Mouse (Mus musculus) midbrain, embryonic 13.5 days (tissue): Measurements from ENCODE around the gene Peli1. TPM values are rescaled to one million over a fixed set of nuclear protein-coding genes. Genes with fewer than 3 reads are reported as not detected.

Experiments
- ATAC-seq: fragments of 200-750 bp; cut with Nextera tagmentation; 2 replicates; pipeline ENCODE4 v1.8.0; 2017; ENCODE audit warnings: mild to moderate bottlenecking, moderate TSS enrichment, moderate library complexity
- H3K27ac ChIP-seq: fragments of 300-500 bp; sonication (generic); 2 replicates; pipeline ENCODE4 v1.5.1; 2015; ENCODE audit warnings: inconsistent platforms, mild to moderate bottlenecking, moderate library complexity
- H3K27me3 ChIP-seq: fragments of 300-500 bp; sonication (generic); 2 replicates; pipeline ENCODE4 v1.6.1; 2015; ENCODE audit warnings: mild to moderate bottlenecking, inconsistent platforms
- H3K36me3 ChIP-seq: fragments of 300-500 bp; sonication (generic); 2 replicates; pipeline ENCODE4 v1.6.1; 2015; ENCODE audit warnings: mild to moderate bottlenecking, inconsistent platforms
- H3K4me1 ChIP-seq: fragments of 300-500 bp; sonication (generic); replicated peaks from 2 replicates; pipeline ENCODE4 v1.6.1; 2015; ENCODE audit warnings: inconsistent platforms
- H3K4me2 ChIP-seq: fragments of 300-500 bp; sonication (generic); replicated peaks from 2 replicates; pipeline ENCODE4 v1.6.1; 2015; ENCODE audit warnings: moderate library complexity, mild to moderate bottlenecking, inconsistent platforms
- H3K4me3 ChIP-seq: fragments of 300-500 bp; sonication (generic); replicated peaks from 2 replicates; pipeline ENCODE4 v1.5.1; 2015; ENCODE audit warnings: mild to moderate bottlenecking, inconsistent platforms
- H3K9ac ChIP-seq: fragments of 300-500 bp; sonication (generic); replicated peaks from 2 replicates; pipeline ENCODE4 v1.6.1; 2015; ENCODE audit warnings: mild to moderate bottlenecking, inconsistent platforms
- H3K9me3 ChIP-seq: fragments of 300-500 bp; sonication (generic); 2 replicates; pipeline ENCODE4 v1.6.1; 2016; ENCODE audit warnings: mild to moderate bottlenecking, inconsistent platforms
- WGBS: fragments of 180-500 bp; shearing (Covaris S2); methylation state at CpG from one replicate; pipeline ENCODE4 v1.1.7; 2015; 5-methylcytosine and 5-hydroxymethylcytosine counted together
- polyA plus RNA-seq: library from polyadenylated mRNA; unstranded; fragments of >200 nt; fragmentation: Nextera tagmentation; extraction: Ambion mirVana; gene quantifications from 2 replicates; pipeline ENCODE4 v1.2.1, GENCODE M21; 2015

Peli1 gene
- polyA plus RNA-seq, result 92.6 and 102 TPM in 2 replicates

DNA sequence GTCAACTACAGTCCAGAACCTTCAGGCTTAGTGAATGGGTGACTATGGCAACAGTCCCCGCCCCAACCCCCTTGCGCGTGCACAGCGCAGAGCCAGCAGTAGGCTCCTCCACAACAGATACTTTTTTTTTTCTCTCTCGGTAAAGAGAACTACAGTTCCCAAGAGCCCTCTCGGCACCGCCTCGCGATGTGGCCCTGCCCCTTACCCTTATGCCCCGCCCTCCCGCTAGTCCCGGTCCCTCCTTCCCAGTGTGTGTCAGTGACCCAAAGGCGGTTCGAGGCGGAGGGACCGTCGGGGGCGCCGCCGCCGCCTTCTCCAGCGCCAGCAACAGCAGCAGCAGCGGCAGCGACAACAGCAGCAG is at the start of gene Peli1:
Gene Peli1 (plus strand): TSS at position 225 of the 361 bp plus-strand sequence.
- peak; percentile 99 for ATAC-seq

DNA sequence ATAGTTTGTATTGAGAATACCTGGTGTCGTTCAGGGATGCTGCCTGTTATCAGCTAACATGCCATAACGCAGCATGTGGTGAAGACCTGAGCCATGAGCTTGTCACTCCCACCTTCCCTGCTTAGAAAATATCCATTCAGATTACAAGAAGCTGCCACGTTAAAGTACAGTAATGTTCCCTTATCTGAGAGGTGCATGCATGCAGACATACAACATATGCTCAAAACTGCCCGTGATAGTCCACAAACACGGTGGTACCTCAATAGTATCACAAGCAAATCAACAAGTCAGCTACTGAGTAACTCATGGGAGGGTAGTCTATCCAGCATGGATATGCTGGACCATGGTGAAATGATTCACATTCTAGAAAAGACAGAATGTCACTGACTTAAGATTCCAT is 48.5 kb upstream of the Peli1 start:
- no peaks in the 10 kb centered on the region for H3K36me3 ChIP-seq
- no peaks in the 10 kb centered on the region for H3K9me3 ChIP-seq
- no peak overlapping the region for H3K27ac ChIP-seq
- no peak for ATAC-seq
- peaks cover 3% of the 10 kb centered on the region; the same call in 1 of the 2 replicates for H3K27me3 ChIP-seq
- no peak overlapping the region for H3K9ac ChIP-seq
- no peak overlapping the region for H3K4me3 ChIP-seq
- WGBS, result 96% methylated on average over 5 of the region's 5 CpGs
- H3K4me1 ChIP-seq, result no peaks in the 10 kb centered on the region
- no peak overlapping the region for H3K4me2 ChIP-seq

More for the DNA sequence above, at the start of gene Peli1:
- H3K27me3 ChIP-seq, result no peaks in the 10 kb centered on the region
- H3K9ac ChIP-seq, result peak within 1 kb of the TSS; percentile 99
- H3K36me3 ChIP-seq, result no peaks in the 10 kb centered on the region
- peaks cover 21% of the 10 kb centered on the region for H3K4me1 ChIP-seq
- no peaks in the 10 kb centered on the region for H3K9me3 ChIP-seq
- 1% methylated on average over 24 of the region's 24 CpGs for WGBS
- H3K27ac ChIP-seq, result peak within 1 kb of the TSS; percentile 100
- peak within 1 kb of the TSS; percentile 90 for H3K4me3 ChIP-seq
- peak within 1 kb of the TSS; percentile 72 for H3K4me2 ChIP-seq

DNA sequence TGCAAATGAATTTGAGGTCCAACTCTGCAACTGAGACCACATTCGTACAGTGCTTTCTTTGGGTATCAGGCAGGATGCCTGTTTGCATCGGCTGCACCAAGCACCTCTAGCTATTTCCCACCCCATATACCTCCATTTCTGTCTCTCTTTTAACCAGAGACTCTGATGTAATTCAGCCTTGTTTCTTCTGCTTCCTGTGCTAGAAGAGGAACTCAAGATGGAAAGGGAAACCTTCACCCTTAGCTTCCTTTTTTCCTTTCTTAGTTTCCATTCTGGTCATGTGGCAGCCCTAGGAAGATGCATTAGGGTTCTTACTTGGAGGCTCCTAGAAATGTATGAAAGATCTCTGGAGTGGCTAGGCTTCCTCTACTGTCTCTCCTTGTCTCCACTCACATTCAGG is 44.9 kb upstream of the Peli1 start:
- WGBS, result 93% methylated on average over 2 of the region's 2 CpGs

DNA sequence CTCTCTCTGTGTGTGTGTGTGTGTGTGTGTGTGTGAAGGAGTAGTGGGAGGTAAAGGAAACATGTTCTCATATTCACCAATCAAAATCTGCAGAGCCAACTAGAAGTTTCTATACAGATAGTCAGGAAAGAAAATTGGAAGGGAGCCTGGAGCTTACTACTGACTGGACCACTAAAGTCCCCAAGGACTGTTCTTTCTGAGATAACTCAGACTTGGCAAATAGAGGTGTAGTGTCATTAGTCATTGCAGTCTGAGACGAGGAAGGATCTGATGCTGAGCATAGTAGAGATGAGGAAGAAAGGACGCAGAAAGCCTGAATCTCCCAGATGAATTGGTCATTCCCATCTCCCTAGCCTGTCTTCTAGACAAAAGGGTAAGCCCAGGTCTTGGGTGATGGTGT is 43.2 kb upstream of the Peli1 start:
- Histone ChIP-seq H3K36me3 (no peaks in the 10 kb centered on the region), H3K27me3 (0 out of 2 replicates have a peak, but pooled peaks cover 3% of the 10 kb centered on the region), H3K4me2 (no peak overlapping the region), H3K4me3 (no peak overlapping the region), H3K9me3 (no peaks in the 10 kb centered on the region), H3K9ac (no peak overlapping the region), H3K27ac (no peak overlapping the region), H3K4me1 (no peaks in the 10 kb centered on the region)
- 88% methylated on average over 2 of the region's 2 CpGs for WGBS
- ATAC-seq, result no peak

More for the DNA sequence above, 44.9 kb upstream of the Peli1 start:
- Histone ChIP-seq H3K27ac (no peak overlapping the region), H3K36me3 (no peaks in the 10 kb centered on the region), H3K4me1 (no peaks in the 10 kb centered on the region), H3K9me3 (no peaks in the 10 kb centered on the region), H3K9ac (no peak overlapping the region), H3K4me2 (no peak overlapping the region), H3K27me3 (0 out of 2 replicates have a peak, but pooled peaks cover 3% of the 10 kb centered on the region), H3K4me3 (no peak overlapping the region)
- ATAC-seq, result no peak

DNA sequence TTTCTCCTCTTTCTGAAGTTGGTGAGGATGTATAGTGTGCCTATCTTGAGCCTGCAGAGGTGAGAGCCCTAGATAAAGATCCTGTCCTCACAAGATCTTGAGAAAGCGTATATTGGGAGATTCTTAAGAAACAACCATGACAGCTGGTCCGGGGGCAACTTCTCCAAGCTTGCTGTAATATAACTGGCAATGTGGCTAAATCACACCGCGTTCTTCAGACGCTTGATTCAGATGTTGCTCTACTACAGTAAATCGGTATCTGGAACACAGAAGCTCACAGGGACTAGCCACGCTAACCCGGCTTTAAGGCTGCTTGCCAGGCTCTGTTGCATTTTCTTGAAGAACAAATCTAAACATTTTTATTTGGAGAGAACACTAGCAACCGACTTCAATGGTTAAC is 39.4 kb upstream of the Peli1 start:
- no peak overlapping the region for H3K4me3 ChIP-seq
- 81% methylated on average over 9 of the region's 9 CpGs for WGBS
- no peak overlapping the region for H3K9ac ChIP-seq
- no peaks in the 10 kb centered on the region for H3K36me3 ChIP-seq
- H3K4me2 ChIP-seq, result no peak overlapping the region
- H3K27me3 ChIP-seq, result no peaks in the 10 kb centered on the region
- ATAC-seq, result no peak
- no peaks in the 10 kb centered on the region for H3K9me3 ChIP-seq
- H3K27ac ChIP-seq, result no peak overlapping the region
- H3K4me1 ChIP-seq, result no peaks in the 10 kb centered on the region

DNA sequence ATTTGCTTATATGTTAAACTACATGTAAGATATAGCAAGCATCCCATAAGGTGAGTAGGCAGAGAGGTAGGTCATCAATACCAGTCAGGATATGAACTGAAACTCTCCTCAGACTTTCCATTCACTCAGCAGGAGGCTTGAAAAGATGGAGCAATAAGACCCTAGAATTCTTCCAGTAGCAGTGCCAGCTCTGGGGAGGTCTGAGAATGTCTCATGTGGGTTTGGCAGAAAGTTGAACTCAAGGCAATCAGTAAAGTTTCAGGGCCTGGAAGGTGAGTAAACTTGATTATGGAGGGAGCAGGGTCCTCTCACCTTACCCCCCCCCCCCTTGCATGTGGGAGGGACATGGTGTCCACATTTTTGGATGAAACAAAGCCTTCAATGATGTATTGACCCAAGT is 36.5 kb upstream of the Peli1 start:
- H3K4me1 ChIP-seq, result no peaks in the 10 kb centered on the region
- ATAC-seq, result no peak
- no peak overlapping the region for H3K9ac ChIP-seq
- H3K9me3 ChIP-seq, result no peaks in the 10 kb centered on the region
- H3K27ac ChIP-seq, result no peak overlapping the region
- H3K4me3 ChIP-seq, result no peak overlapping the region
- H3K4me2 ChIP-seq, result no peak overlapping the region
- no peaks in the 10 kb centered on the region for H3K36me3 ChIP-seq
- H3K27me3 ChIP-seq, result no peaks in the 10 kb centered on the region

DNA sequence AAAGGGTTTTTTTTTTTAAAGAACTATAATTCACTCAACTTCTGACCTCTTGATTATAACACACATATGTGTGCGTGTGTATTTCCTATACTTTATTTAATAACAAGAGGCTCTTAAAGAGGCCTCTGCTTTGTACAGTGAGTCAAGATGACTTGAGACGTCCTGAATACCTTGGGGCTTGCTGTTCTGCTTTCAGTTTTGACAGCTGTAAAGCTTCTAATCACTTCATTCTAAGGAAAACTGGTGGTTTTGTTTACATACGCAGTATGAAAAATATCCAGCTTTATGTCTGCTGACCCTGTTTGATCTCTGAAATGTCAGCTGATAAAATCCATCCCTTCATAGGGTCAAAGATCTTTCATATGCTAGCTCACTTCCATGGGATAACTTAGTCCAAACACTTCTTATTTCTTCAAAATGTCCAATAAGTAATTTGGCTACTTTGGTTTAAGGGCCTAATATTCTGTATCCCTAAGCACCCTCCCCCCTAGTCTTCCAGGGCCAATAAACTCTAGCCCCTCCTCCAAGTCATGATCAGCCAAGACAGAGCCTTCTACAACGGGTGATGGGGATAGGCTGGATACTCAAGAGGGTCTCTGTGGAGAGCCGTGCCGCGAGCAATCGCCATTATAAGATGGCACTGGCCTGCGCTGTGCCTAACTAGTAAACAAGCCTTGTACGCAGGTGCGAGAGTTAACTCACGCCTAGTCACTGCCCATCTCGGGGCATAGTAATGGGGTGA is 34.8 kb upstream of the Peli1 start:
- Histone ChIP-seq H3K4me3 (no peak overlapping the region), H3K4me2 (no peak overlapping the region), H3K9ac (no peak overlapping the region), H3K27me3 (no peaks in the 10 kb centered on the region), H3K4me1 (peaks cover 7% of the 10 kb centered on the region), H3K9me3 (no peaks in the 10 kb centered on the region), H3K36me3 (no peaks in the 10 kb centered on the region), H3K27ac (no peak overlapping the region)
- ATAC-seq, result no peak
- 92% methylated on average over 13 of the region's 13 CpGs for WGBS

DNA sequence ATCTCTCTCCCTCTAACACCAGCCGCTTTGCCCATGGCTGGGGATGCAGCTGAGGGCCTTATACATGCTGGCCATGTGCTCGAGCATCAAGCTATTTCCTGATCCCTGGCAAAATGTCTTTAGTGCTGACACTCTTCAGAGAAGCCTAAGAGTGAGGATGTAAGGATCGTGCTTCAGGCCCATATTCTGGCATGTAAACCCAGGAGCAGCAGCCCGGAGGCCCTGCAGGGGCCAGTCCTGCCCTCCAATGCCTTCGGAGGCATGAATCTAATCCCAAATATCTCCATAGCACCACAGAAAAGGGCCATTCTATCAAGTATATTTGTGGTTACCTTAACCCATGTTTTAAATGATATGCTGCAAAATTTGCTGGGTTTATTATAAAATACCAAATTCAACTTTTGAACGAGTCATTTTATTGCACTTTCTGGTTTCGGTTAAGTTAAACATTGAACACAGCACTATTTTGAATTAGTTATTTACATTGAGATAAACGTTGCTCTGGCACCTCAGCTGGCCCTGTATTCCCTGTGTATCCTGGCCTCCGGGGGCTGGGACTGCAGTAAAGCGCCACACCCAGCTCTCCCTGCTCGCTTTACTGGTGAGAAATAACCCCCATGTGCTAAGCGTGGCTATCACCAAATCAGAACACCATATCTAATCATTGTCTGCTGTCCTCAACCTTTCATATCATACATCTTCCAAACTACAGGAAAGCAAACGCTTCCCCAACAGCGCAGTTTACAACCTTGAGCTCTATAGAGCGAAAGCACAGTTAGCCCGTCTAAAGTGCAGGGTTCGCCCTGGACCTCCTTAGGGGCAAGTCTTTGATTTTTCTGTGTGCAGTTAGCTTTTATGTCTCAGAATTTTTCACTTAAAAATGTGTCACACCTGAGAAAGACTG is 33.3 kb upstream of the Peli1 start:
- no peaks in the 10 kb centered on the region for H3K9me3 ChIP-seq
- WGBS, result 87% methylated on average over 17 of the region's 17 CpGs
- H3K9ac ChIP-seq, result no peak overlapping the region
- H3K4me1 ChIP-seq, result peaks cover 7% of the 10 kb centered on the region
- H3K36me3 ChIP-seq, result no peaks in the 10 kb centered on the region
- ATAC-seq, result no peak
- no peak overlapping the region for H3K4me2 ChIP-seq
- H3K4me3 ChIP-seq, result no peak overlapping the region
- H3K27ac ChIP-seq, result no peak overlapping the region
- no peaks in the 10 kb centered on the region for H3K27me3 ChIP-seq

DNA sequence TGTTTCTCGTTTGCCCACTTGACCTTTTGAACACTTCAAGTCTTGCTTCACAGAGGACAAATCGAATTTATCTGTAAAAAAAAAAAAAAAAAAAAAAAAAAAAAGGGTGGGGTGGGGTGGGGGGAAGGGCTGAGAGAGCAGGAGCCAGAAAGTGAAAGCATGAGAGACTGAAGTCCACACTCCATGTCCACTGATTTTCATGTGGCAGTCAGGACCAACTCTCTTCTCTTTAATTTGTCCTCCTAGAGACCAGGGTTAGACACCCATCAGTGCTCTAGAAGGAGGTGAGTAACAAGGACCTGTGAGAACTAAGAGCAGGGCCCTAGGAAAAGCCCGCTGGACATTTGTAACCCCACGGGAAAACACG is 32.7 kb upstream of the Peli1 start:
- no peak for ATAC-seq
- Histone ChIP-seq H3K4me2 (no peak overlapping the region), H3K9ac (no peak overlapping the region), H3K9me3 (no peaks in the 10 kb centered on the region), H3K36me3 (no peaks in the 10 kb centered on the region), H3K4me3 (no peak overlapping the region), H3K27me3 (no peaks in the 10 kb centered on the region), H3K27ac (no peak overlapping the region), H3K4me1 (peaks cover 7% of the 10 kb centered on the region)
- WGBS, result 81% methylated on average over 5 of the region's 5 CpGs

DNA sequence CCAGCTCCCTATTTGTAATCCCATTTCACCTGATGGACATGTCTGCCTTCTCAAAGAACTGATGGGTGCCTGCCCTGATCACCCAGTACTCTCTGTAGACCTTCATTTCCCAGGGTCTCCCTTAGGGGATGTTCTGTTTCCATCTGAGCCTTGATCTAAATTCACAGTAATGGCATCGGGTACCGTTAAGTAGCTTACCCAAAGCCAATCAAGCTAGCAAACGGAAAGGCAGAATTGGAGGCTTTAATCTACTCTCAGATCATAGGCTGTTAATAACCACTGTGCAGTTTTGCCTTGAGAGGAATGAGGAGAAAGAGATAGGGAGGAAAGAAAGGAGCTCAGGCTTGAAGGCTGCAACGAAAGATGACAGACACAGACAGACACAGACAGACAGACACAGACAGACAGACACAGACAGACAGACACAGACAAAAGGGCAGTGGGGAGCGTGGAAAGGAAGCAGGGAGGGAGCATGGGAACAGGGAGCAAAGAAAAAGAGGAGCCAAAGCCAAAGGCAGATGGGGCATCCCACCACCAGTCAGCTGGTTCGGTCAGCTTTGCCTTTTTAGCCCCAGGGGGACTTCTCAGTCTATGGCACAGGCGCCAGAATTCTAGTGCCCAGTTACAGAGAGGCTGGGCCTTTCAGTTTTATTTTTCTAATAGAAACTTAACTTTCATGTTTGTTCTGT is 30.6 kb upstream of the Peli1 start:
- H3K4me3 ChIP-seq, result no peak overlapping the region
- no peaks in the 10 kb centered on the region for H3K9me3 ChIP-seq
- peak overlapping the region; percentile 14; the same call in 1 of the 2 replicates for H3K27ac ChIP-seq
- H3K9ac ChIP-seq, result no peak overlapping the region
- ATAC-seq, result no peak
- H3K36me3 ChIP-seq, result no peaks in the 10 kb centered on the region
- peaks cover 7% of the 10 kb centered on the region for H3K4me1 ChIP-seq
- 64% methylated on average over 7 of the region's 7 CpGs for WGBS
- no peak overlapping the region for H3K4me2 ChIP-seq
- H3K27me3 ChIP-seq, result no peaks in the 10 kb centered on the region

DNA sequence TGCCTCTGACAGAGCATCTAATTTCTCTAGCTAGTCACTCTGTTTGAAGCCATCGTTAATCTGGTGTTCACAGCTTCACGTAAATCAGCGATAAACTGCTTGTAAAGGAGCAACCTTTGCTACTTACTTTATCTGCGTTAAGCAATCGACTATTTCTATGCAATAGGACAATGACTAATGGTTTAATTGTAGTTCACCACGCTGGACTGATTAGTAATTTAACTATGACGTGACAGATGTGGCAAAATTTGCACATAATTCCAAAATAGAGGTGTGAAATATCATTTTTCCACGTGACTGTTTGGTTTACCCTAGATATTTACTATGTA is 30.1 kb upstream of the Peli1 start:
- no peak overlapping the region for H3K9ac ChIP-seq
- H3K36me3 ChIP-seq, result no peaks in the 10 kb centered on the region
- H3K27ac ChIP-seq, result no peak overlapping the region
- no peaks in the 10 kb centered on the region for H3K9me3 ChIP-seq
- H3K4me2 ChIP-seq, result no peak overlapping the region
- peaks cover 7% of the 10 kb centered on the region for H3K4me1 ChIP-seq
- no peak overlapping the region for H3K4me3 ChIP-seq
- 80% methylated on average over 8 of the region's 8 CpGs for WGBS
- H3K27me3 ChIP-seq, result no peaks in the 10 kb centered on the region
- ATAC-seq, result no peak

DNA sequence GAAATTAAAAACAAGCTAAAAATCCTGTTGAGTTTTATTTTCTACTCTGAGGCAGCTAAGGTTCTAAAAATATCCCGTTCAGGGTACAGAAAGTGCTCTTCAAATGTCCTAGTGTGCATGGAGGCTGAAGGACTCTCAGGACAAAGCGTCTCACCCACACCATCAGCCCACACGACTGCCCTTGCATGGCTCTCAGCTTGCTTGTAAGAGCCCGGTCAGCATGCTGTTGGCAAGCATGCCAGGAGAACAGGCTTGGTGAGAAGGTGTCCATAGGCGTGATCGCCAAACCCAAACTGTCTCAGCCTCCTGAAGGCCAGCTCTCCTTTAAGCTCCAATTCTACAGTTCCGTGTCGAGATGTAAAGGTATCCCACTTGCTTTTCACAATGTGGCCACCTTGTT is 29.7 kb upstream of the Peli1 start:
- H3K36me3 ChIP-seq, result no peaks in the 10 kb centered on the region
- peaks cover 7% of the 10 kb centered on the region for H3K4me1 ChIP-seq
- H3K27ac ChIP-seq, result no peak overlapping the region
- H3K4me3 ChIP-seq, result no peak overlapping the region
- no peaks in the 10 kb centered on the region for H3K27me3 ChIP-seq
- ATAC-seq, result no peak
- H3K9me3 ChIP-seq, result no peaks in the 10 kb centered on the region
- no peak overlapping the region for H3K9ac ChIP-seq
- no peak overlapping the region for H3K4me2 ChIP-seq
- WGBS, result 88% methylated on average over 8 of the region's 8 CpGs
